8 mouse cellular contexts compared by ENCODE assay signal in genomic region chr4:152477466-152478223, GRCm38 (mm10). TPM values are rescaled to one million over a fixed set of nuclear protein-coding genes. Genes with fewer than 3 reads are reported as not detected.
A peak's percentile ranks its signal among the peaks of the same experiment; 100 is the strongest.
DNase-seq lines count a peak whose midpoint lies in the region; ATAC-seq and TF ChIP-seq lines count a peak whose summit lies in the region.

Gene Kcnab2, minus strand, starts transcription at chr4:152477871.

- peak within 1 kb of the TSS; percentile 92 for H3K4me2 ChIP-seq in forebrain, embryonic 12.5 days
- H3K4me2 ChIP-seq in heart, embryonic 16.5 days (ENCODE audit: low read depth, low read length), result peak within 1 kb of the TSS; percentile 88
- peak within 1 kb of the TSS; percentile 61 for H3K4me2 ChIP-seq in liver, embryonic 13.5 days
- peak within 1 kb of the TSS; percentile 85 for H3K4me2 ChIP-seq in stomach, embryonic 14.5 days (replicated peaks; ENCODE audit: low read depth, low read length)

- TF ChIP-seq CTCF in E14TG2a.4 (conservative IDR thresholded peaks at IDR 0.05; ENCODE audit: low read length), result no peak

- peak; percentile 73 for DNase-seq in c-Kit-positive CD71-positive TER-119-positive erythroid progenitor cells, embryonic 14.5 days (ENCODE audit: low spot score)
- DNase-seq in kidney, postnatal 25 days, result peak; percentile 100
- peak; percentile 74 for DNase-seq in liver, embryonic 13.5 days
- DNase-seq in natural killer cell, adult 2 months (ENCODE audit: low spot score in 2 of 2), result peak; percentile 98 to 99

- H3K9me3 ChIP-seq in E14TG2a.4 (ENCODE audit: low read length), result 0 out of 2 replicates have a peak, but pooled peaks cover 2% of the 10 kb centered on the region
- peaks cover 3% of the 10 kb centered on the region for H3K9me3 ChIP-seq in forebrain, embryonic 12.5 days
- peaks cover 3% of the 10 kb centered on the region; the same call in 1 of the 2 replicates for H3K9me3 ChIP-seq in heart, embryonic 16.5 days (replicated peaks; ENCODE audit: control insufficient read depth, low read length)
- no peaks in the 10 kb centered on the region for H3K9me3 ChIP-seq in liver, embryonic 13.5 days (replicated peaks)
- H3K9me3 ChIP-seq in stomach, embryonic 14.5 days (ENCODE audit: control insufficient read depth, low read depth, low read length), result no peaks in the 10 kb centered on the region; the same call in 1 of the 2 replicates

- H3K9ac ChIP-seq in forebrain, embryonic 12.5 days, result peak within 1 kb of the TSS; percentile 79
- H3K9ac ChIP-seq in heart, embryonic 16.5 days (ENCODE audit: low read length), result peak within 1 kb of the TSS; percentile 81
- peak within 1 kb of the TSS; percentile 6; the same call in 1 of the 2 replicates for H3K9ac ChIP-seq in liver, embryonic 13.5 days
- H3K9ac ChIP-seq in stomach, embryonic 14.5 days (replicated peaks; ENCODE audit: low read depth, low read length), result peak within 1 kb of the TSS; percentile 58

- H3K4me1 ChIP-seq in E14TG2a.4 (replicated peaks; ENCODE audit: low read depth, low read length), result peaks cover 68% of the 10 kb centered on the region
- peaks cover 24% of the 10 kb centered on the region for H3K4me1 ChIP-seq in forebrain, embryonic 12.5 days
- peaks cover 6% of the 10 kb centered on the region for H3K4me1 ChIP-seq in heart, embryonic 16.5 days (ENCODE audit: control insufficient read depth, insufficient read depth, low read length)
- peaks cover 17% of the 10 kb centered on the region for H3K4me1 ChIP-seq in liver, embryonic 13.5 days (replicated peaks)
- H3K4me1 ChIP-seq in stomach, embryonic 14.5 days (ENCODE audit: control insufficient read depth, insufficient read depth, low read length), result peaks cover 5% of the 10 kb centered on the region; the same call in 1 of the 2 replicates

- H3K36me3 ChIP-seq in E14TG2a.4 (ENCODE audit: insufficient read depth, low read length), result no peaks in the 10 kb centered on the region
- peaks cover 4% of the 10 kb centered on the region for H3K36me3 ChIP-seq in forebrain, embryonic 12.5 days (replicated peaks)
- 0 out of 2 replicates have a peak, but pooled peaks cover 2% of the 10 kb centered on the region for H3K36me3 ChIP-seq in heart, embryonic 16.5 days (ENCODE audit: control insufficient read depth, insufficient read depth)
- no peaks in the 10 kb centered on the region for H3K36me3 ChIP-seq in liver, embryonic 13.5 days
- no peaks in the 10 kb centered on the region for H3K36me3 ChIP-seq in stomach, embryonic 14.5 days (ENCODE audit: control insufficient read depth, insufficient read depth, low read length)

- peak within 1 kb of the TSS; percentile 82 for H3K27ac ChIP-seq in forebrain, embryonic 12.5 days
- H3K27ac ChIP-seq in heart, embryonic 16.5 days (ENCODE audit: low read length), result peak within 1 kb of the TSS; percentile 59
- no peak within 1 kb of the TSS for H3K27ac ChIP-seq in liver, embryonic 13.5 days
- H3K27ac ChIP-seq in stomach, embryonic 14.5 days (ENCODE audit: low read length), result peak within 1 kb of the TSS; percentile 55; the same call in 1 of the 2 replicates

- peaks cover 26% of the 10 kb centered on the region for H3K27me3 ChIP-seq in E14TG2a.4 (ENCODE audit: insufficient read depth, low read length)
- peaks cover 22% of the 10 kb centered on the region for H3K27me3 ChIP-seq in forebrain, embryonic 12.5 days
- H3K27me3 ChIP-seq in heart, embryonic 16.5 days (ENCODE audit: control insufficient read depth, insufficient read depth, low read length), result peaks cover 17% of the 10 kb centered on the region
- H3K27me3 ChIP-seq in liver, embryonic 13.5 days, result peaks cover 50% of the 10 kb centered on the region
- H3K27me3 ChIP-seq in stomach, embryonic 14.5 days (ENCODE audit: control insufficient read depth, insufficient read depth, low read length), result no peaks in the 10 kb centered on the region

- peak within 1 kb of the TSS; percentile 96 for H3K4me3 ChIP-seq in E14TG2a.4 (replicated peaks; ENCODE audit: low read length)
- H3K4me3 ChIP-seq in forebrain, embryonic 12.5 days (replicated peaks), result peak within 1 kb of the TSS; percentile 59
- peak within 1 kb of the TSS; percentile 87 for H3K4me3 ChIP-seq in heart, embryonic 16.5 days (ENCODE audit: low read length)
- H3K4me3 ChIP-seq in liver, embryonic 13.5 days (replicated peaks), result peak within 1 kb of the TSS; percentile 59
- H3K4me3 ChIP-seq in stomach, embryonic 14.5 days (ENCODE audit: low read depth, low read length), result peak within 1 kb of the TSS; percentile 74

- peak; percentile 98 for ATAC-seq in forebrain, embryonic 12.5 days (ENCODE audit: low FRiP score)
- peak; percentile 96 for ATAC-seq in heart, embryonic 16.5 days (replicated peaks; ENCODE audit: extremely low read depth, insufficient read depth, low FRiP score)
- peak; percentile 91 for ATAC-seq in liver, embryonic 13.5 days (ENCODE audit: low read depth)
- ATAC-seq in stomach, embryonic 14.5 days (ENCODE audit: insufficient number of reproducible peaks, insufficient read depth, low FRiP score, low read depth), result peak; percentile 97

- WGBS in forebrain, embryonic 12.5 days, result under 1% methylated on average over 63 of the region's 63 CpGs
- WGBS in heart, embryonic 16.5 days, result under 1% methylated on average over 63 of the region's 63 CpGs
- WGBS in liver, embryonic 13.5 days (ENCODE audit: insufficient replicate concordance), result 1% methylated on average over 63 of the region's 63 CpGs
- under 1% methylated on average over 63 of the region's 63 CpGs for WGBS in stomach, embryonic 14.5 days

RNA-seq across cellular contexts. Expression of gene Kcnab2, which starts in this region (rescaled TPM):
- polyA plus RNA-seq in forebrain, embryonic 12.5 days (2016; fragmentation: Nextera tagmentation; extraction: Ambion mirVana), result 16.6 and 17.1 TPM in 2 replicates
- polyA plus RNA-seq in heart, embryonic 16.5 days (2015; fragmentation: Nextera tagmentation; extraction: Ambion mirVana), result 11.3 and 21.7 TPM in 2 replicates
- 8.3 and 9.6 TPM in 2 replicates for polyA plus RNA-seq in liver, embryonic 13.5 days (2015; fragmentation: Nextera tagmentation; extraction: Ambion mirVana)
- 3.9 and 4.1 TPM in 2 replicates for polyA plus RNA-seq in stomach, embryonic 14.5 days (2014; fragmentation: Nextera tagmentation; extraction: Ambion mirVana)

Comparison
In these comparisons a context has a peak if more than half of its experiments do, and no peak if none do; other contexts are left out.
1. H3K9ac ChIP-seq: peak in every context shown above with its lines; median percentile 81 in heart, embryonic 16.5 days; 79 in forebrain, embryonic 12.5 days; 58 in stomach, embryonic 14.5 days; 6 in liver, embryonic 13.5 days.